Mouse (Mus musculus) thymus, postnatal 0 days (tissue): Measurements from ENCODE around the gene Gm20388. TPM values are rescaled to one million over a fixed set of nuclear protein-coding genes. Genes with fewer than 3 reads are reported as not detected.

Experiments used
- DNase-seq: peaks from one replicate; pipeline ENCODE4 v3.0.0-alpha.2; 2015; ENCODE audit warnings: low spot score
- polyA plus RNA-seq: library from polyadenylated mRNA; unstranded; fragments of >200 nt; fragmentation: Nextera tagmentation; extraction: Ambion mirVana; gene quantifications from 2 replicates; pipeline ENCODE4 v1.2.1, GENCODE M21; 2015

Gene Gm20388
- polyA plus RNA-seq, 1 experiment from 2014 or later, result not detected

GRCm38 (mm10) chr8:122538310-122539076, 2627.9 kb downstream of the Gm20388 start:
- no peak for DNase-seq

- no peak for DNase-seq
Measured at GRCm38 (mm10) chr8:122544138-122544537, 2633.5 kb downstream of the Gm20388 start.

GRCm38 (mm10) chr8:122546066-122546755, 2635.6 kb downstream of the Gm20388 start:
- no peak for DNase-seq

- DNase-seq, result no peak
Measured at GRCm38 (mm10) chr8:122546811-122547453, 2636.3 kb downstream of the Gm20388 start.

- peak; percentile 79 for DNase-seq
Measured at GRCm38 (mm10) chr8:122547815-122548214, 2637.2 kb downstream of the Gm20388 start.

GRCm38 (mm10) chr8:122548331-122548730, 2637.7 kb downstream of the Gm20388 start:
- DNase-seq, result peak; percentile 58

GRCm38 (mm10) chr8:122548891-122549439, 2638.3 kb downstream of the Gm20388 start:
- DNase-seq, result no peak

GRCm38 (mm10) chr8:122550234-122550994, 2639.8 kb downstream of the Gm20388 start:
- no peak for DNase-seq

- no peak for DNase-seq
Measured at GRCm38 (mm10) chr8:122550995-122551264, 2640.3 kb downstream of the Gm20388 start.

GRCm38 (mm10) chr8:122551265-122552051, 2640.8 kb downstream of the Gm20388 start, which contains the start of gene Piezo1:
Gene Piezo1, minus strand, starts transcription at chr8:122551329.
- DNase-seq, result peak; percentile 94

- DNase-seq, result no peak
Measured at GRCm38 (mm10) chr8:122554786-122555185, 2644.1 kb downstream of the Gm20388 start.

- DNase-seq, result peak; percentile 89
Measured at GRCm38 (mm10) chr8:122556030-122557009, 2645.7 kb downstream of the Gm20388 start.

GRCm38 (mm10) chr8:122557248-122558038, 2646.8 kb downstream of the Gm20388 start:
- DNase-seq, result peak; percentile 77

GRCm38 (mm10) chr8:122558671-122559349, 2648.2 kb downstream of the Gm20388 start:
- no peak for DNase-seq

GRCm38 (mm10) chr8:122561199-122561598, 2650.6 kb downstream of the Gm20388 start:
- peak; percentile 63 for DNase-seq

- DNase-seq, result no peak
Measured at GRCm38 (mm10) chr8:122564363-122565352, 2654.0 kb downstream of the Gm20388 start.
